Mouse (Mus musculus) myocyte (in vitro differentiated cells): ENCODE data around the gene Lpcat4. TPM values are rescaled to one million over a fixed set of nuclear protein-coding genes. Genes with fewer than 3 reads are reported as not detected.

Source experiments
- H3K27me3 ChIP-seq: one replicate; pipeline ENCODE4 v1.6.1; 2011; ENCODE audit not compliant: control insufficient read depth, insufficient read depth, insufficient read length
- H3K36me3 ChIP-seq: one replicate; pipeline ENCODE4 v1.6.1; 2011; ENCODE audit not compliant: control insufficient read depth, insufficient read depth
- H3K4me2 ChIP-seq: one replicate; pipeline ENCODE4 v1.6.1; 2011; ENCODE audit warnings: low read depth, control low read depth
- H3K4me3 ChIP-seq: one replicate; pipeline ENCODE4 v1.5.1; 2011; ENCODE audit warnings: mild to moderate bottlenecking, control low read depth, moderate library complexity
- H3K79me2 ChIP-seq: one replicate; pipeline ENCODE4 v1.6.1; 2011; ENCODE audit not compliant: control insufficient read depth, insufficient read depth
- H3ac ChIP-seq: one replicate; pipeline ENCODE4 v1.6.1; 2011; ENCODE audit not compliant: control insufficient read depth, insufficient read length
- CEBPB ChIP-seq: IDR thresholded peaks from 2 replicates; pipeline ENCODE4 v1.6.1; 2011; ENCODE audit warnings: mild to moderate bottlenecking, moderate library complexity; ENCODE audit not compliant: poor library complexity, insufficient read depth, severe bottlenecking
- E2F4 ChIP-seq: IDR thresholded peaks from one replicate; pipeline ENCODE4 v1.6.1; 2011; ENCODE audit warnings: mild to moderate bottlenecking, control low read depth, moderate library complexity; ENCODE audit not compliant: insufficient read depth
- MAX ChIP-seq: IDR thresholded peaks from one replicate; pipeline ENCODE4 v1.6.1; 2011; ENCODE audit warnings: low read depth, mild to moderate bottlenecking, control low read depth
- MYOD1 ChIP-seq, 3 experiments: IDR thresholded peaks; one replicate each; pipeline ENCODE4 v1.6.1; 2011; ENCODE audit warnings: control low read depth in 2 of 3, low read depth in 2 of 3, mild to moderate bottlenecking in 2 of 3, moderate library complexity in 1 of 3; ENCODE audit not compliant: insufficient read length in 2 of 3, control insufficient read depth in 1 of 3
- MYOG ChIP-seq, 3 experiments: IDR thresholded peaks; one replicate each; pipeline ENCODE4 v1.6.1; 2011; ENCODE audit warnings: control low read depth in 2 of 3, low read depth in 2 of 3, mild to moderate bottlenecking in 2 of 3; ENCODE audit not compliant: insufficient read length in 2 of 3, control insufficient read depth in 1 of 3, insufficient read depth in 1 of 3
- POLR2A ChIP-seq: IDR thresholded peaks from one replicate; pipeline ENCODE4 v1.6.1; 2011; ENCODE audit warnings: low read depth, mild to moderate bottlenecking, control low read depth, moderate library complexity; ENCODE audit not compliant: insufficient read length
- POLR2AphosphoS2 ChIP-seq: IDR thresholded peaks from one replicate; pipeline ENCODE4 v1.6.1; 2011; ENCODE audit warnings: low read depth, control low read depth; ENCODE audit not compliant: insufficient read length
- REST ChIP-seq: IDR thresholded peaks from one replicate; pipeline ENCODE4 v1.6.1; 2011; ENCODE audit warnings: mild to moderate bottlenecking, control low read depth, moderate library complexity; ENCODE audit not compliant: insufficient read depth, insufficient read length
- SRF ChIP-seq: IDR thresholded peaks from one replicate; pipeline ENCODE4 v1.6.1; 2011; ENCODE audit warnings: low read depth; ENCODE audit not compliant: control insufficient read depth, insufficient read length
- TCF12 ChIP-seq: IDR thresholded peaks from one replicate; pipeline ENCODE4 v1.6.1; 2011; ENCODE audit warnings: mild to moderate bottlenecking, control low read depth; ENCODE audit not compliant: poor library complexity, insufficient read depth, severe bottlenecking
- TCF3 ChIP-seq: IDR thresholded peaks from one replicate; pipeline ENCODE4 v1.6.1; 2011; ENCODE audit warnings: low read depth, control low read depth; ENCODE audit not compliant: insufficient read length
- USF1 ChIP-seq: IDR thresholded peaks from one replicate; pipeline ENCODE4 v1.6.1; 2011; ENCODE audit warnings: low read depth, mild to moderate bottlenecking, control low read depth, moderate library complexity
- polyA plus RNA-seq: library from polyadenylated mRNA; unstranded; fragments of >200 nt; fragmentation: generic; extraction: Trizol; gene quantifications from one replicate; pipeline ENCODE4 v1.2.1, GENCODE M21; 2012; ENCODE audit warnings: missing spikeins

Gene Lpcat4
- polyA plus RNA-seq: 32.8 TPM

GRCm38 (mm10) chr2:112239212-112239934 lies at the start of gene Lpcat4:
Lpcat4 (plus strand) TSS chr2:112239468.
- H3K79me2 ChIP-seq: peaks cover 5% of the 10 kb centered on the region
- peak within 1 kb of the TSS; percentile 72 for H3K4me3 ChIP-seq
- H3K4me2 ChIP-seq: peak within 1 kb of the TSS; percentile 83
- H3ac ChIP-seq: peak within 1 kb of the TSS; percentile 53
- TF ChIP-seq TCF3: no peak
- TF ChIP-seq POLR2A: peak; percentile 53
- peak in 2 of 3 experiments; percentile 31 to 65 for TF ChIP-seq MYOG (IDR thresholded peaks at IDR 0.05; ENCODE audit: control insufficient read depth in 1 of 3, insufficient read depth in 1 of 3, insufficient read length in 2 of 3, low read depth in 2 of 3)
- TF ChIP-seq MYOD1 (IDR thresholded peaks at IDR 0.05; ENCODE audit: control insufficient read depth in 1 of 3, insufficient read length in 2 of 3, low read depth in 2 of 3): peak in 2 of 3 experiments; percentile 3 to 59
- TF ChIP-seq SRF: peak; percentile 76
- no peaks in the 10 kb centered on the region for H3K27me3 ChIP-seq
- H3K36me3 ChIP-seq: no peaks in the 10 kb centered on the region

GRCm38 (mm10) chr2:112196859-112197258 lies 42.4 kb upstream of the Lpcat4 start:
- Histone ChIP-seq H3K27me3 (no peaks in the 10 kb centered on the region), H3K4me2 (no peak overlapping the region), H3K4me3 (no peak overlapping the region), H3K36me3 (no peaks in the 10 kb centered on the region), H3ac (no peak overlapping the region), H3K79me2 (no peaks in the 10 kb centered on the region)
- TF ChIP-seq POLR2AphosphoS2 (no peak), TCF3 (no peak), CEBPB (no peak), USF1 (no peak)

- H3K27me3 ChIP-seq: no peaks in the 10 kb centered on the region
- H3ac ChIP-seq: no peak overlapping the region
- no peaks in the 10 kb centered on the region for H3K79me2 ChIP-seq
- H3K36me3 ChIP-seq: no peaks in the 10 kb centered on the region
- no peak overlapping the region for H3K4me3 ChIP-seq
- no peak for TF ChIP-seq USF1
- no peak for TF ChIP-seq MAX
- no peak for TF ChIP-seq POLR2AphosphoS2
- no peak for TF ChIP-seq MYOD1 (IDR thresholded peaks at IDR 0.05; ENCODE audit: control insufficient read depth in 1 of 3, insufficient read length in 2 of 3, low read depth in 2 of 3)
- TF ChIP-seq POLR2A: no peak
- no peak for TF ChIP-seq E2F4
- no peak for TF ChIP-seq CEBPB
- no peak for TF ChIP-seq REST
- TF ChIP-seq TCF12: no peak
- no peak for TF ChIP-seq TCF3
- TF ChIP-seq MYOG (IDR thresholded peaks at IDR 0.05; ENCODE audit: control insufficient read depth in 1 of 3, insufficient read depth in 1 of 3, insufficient read length in 2 of 3, low read depth in 2 of 3): no peak
- no peak for TF ChIP-seq SRF
- H3K4me2 ChIP-seq: no peak overlapping the region
Measured at GRCm38 (mm10) chr2:112203056-112203455, 36.2 kb upstream of the Lpcat4 start.

- Histone ChIP-seq H3K4me2 (no peak overlapping the region), H3K36me3 (no peaks in the 10 kb centered on the region), H3K27me3 (peaks cover 5% of the 10 kb centered on the region), H3K4me3 (no peak overlapping the region), H3ac (no peak overlapping the region), H3K79me2 (no peaks in the 10 kb centered on the region)
- no peak for TF ChIP-seq MAX
Measured at GRCm38 (mm10) chr2:112210142-112210541, 29.1 kb upstream of the Lpcat4 start.

- no peak overlapping the region for H3ac ChIP-seq
- no peak overlapping the region for H3K4me3 ChIP-seq
- TF ChIP-seq POLR2A: no peak
- no peak for TF ChIP-seq USF1
- TF ChIP-seq TCF3: no peak
- TF ChIP-seq TCF12: no peak
- no peak for TF ChIP-seq CEBPB
- TF ChIP-seq POLR2AphosphoS2: no peak
- TF ChIP-seq MYOD1 (IDR thresholded peaks at IDR 0.05; ENCODE audit: control insufficient read depth in 1 of 3, insufficient read length in 2 of 3, low read depth in 2 of 3): no peak
- TF ChIP-seq SRF: no peak
- no peak for TF ChIP-seq MYOG (IDR thresholded peaks at IDR 0.05; ENCODE audit: control insufficient read depth in 1 of 3, insufficient read depth in 1 of 3, insufficient read length in 2 of 3, low read depth in 2 of 3)
- TF ChIP-seq MAX: no peak
- TF ChIP-seq E2F4: no peak
- no peak for TF ChIP-seq REST
- no peak overlapping the region for H3K4me2 ChIP-seq
- no peaks in the 10 kb centered on the region for H3K79me2 ChIP-seq
- no peaks in the 10 kb centered on the region for H3K36me3 ChIP-seq
- H3K27me3 ChIP-seq: peaks cover 5% of the 10 kb centered on the region
Measured at GRCm38 (mm10) chr2:112210699-112211098, 28.6 kb upstream of the Lpcat4 start.
